Mouse (Mus musculus): ENCODE data around the gene Bloc1s5.
"Not testable (repeated sequence)": the region's sequence is repeated elsewhere in the genome, so short reads cannot be mapped to it uniquely, and the experiment has no call there.

Bloc1s5 gene

GRCm38 (mm10) chr13:38623296-38623695, 11.6 kb downstream of the Bloc1s5 start:
- in situ Hi-C loops (cut with MboI, MseI), result no loop called here

- in situ Hi-C loops (cut with MboI, MseI), result not testable (repeated sequence)
Observed at GRCm38 (mm10) chr13:38618001-38618630, 16.8 kb downstream of the Bloc1s5 start.

GRCm38 (mm10) chr13:38616887-38617286, 18.0 kb downstream of the Bloc1s5 start:
- in situ Hi-C loops (cut with MboI, MseI), result no loop called here

- in situ Hi-C loops (cut with MboI, MseI), result no loop called here
Observed at GRCm38 (mm10) chr13:38615656-38616055, 19.3 kb downstream of the Bloc1s5 start.

DNA sequence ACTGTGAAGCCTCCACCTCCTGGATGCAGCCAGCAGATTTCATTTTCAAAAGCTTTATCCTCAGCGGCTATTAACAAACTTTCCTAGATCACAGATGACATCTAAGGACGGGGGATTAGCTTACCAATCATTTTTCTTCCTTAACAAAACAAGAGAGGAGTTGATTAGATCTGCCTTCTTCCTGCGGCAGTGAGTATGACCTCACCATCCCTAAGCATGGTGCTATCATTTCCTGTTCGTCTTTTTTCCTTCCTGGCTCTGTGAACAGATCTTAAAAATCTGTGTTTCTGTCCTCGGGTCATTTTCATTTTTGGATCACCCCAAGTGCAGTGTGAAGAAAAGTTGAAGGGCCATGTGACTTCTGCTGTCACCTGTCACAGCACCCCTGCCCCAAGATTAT, 20.6 kb downstream of the Bloc1s5 start:
- in situ Hi-C loops (cut with MboI, MseI), result no loop called here

- in situ Hi-C loops (cut with MboI, MseI), result no loop called here
Observed at GRCm38 (mm10) chr13:38613583-38613982, 21.3 kb downstream of the Bloc1s5 start.

DNA sequence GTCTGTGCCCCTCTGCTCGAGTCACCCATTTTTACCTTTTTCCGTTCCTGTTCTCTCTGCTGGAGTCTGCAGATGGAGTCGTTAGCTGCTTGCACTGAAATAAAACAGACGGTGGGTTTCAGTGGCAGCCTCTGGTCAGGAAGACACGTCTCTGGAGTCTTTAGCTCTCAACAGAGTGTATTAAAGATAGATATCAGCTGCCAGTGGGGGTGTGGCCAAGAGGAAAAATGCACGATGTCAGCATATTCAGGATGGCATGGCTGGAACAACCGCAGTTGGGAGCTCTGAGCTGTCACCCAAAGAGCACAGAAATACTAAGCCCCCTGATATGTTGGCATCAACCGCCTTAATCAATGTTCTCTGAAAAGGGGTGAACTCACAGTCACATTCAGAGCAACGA, 22.3 kb downstream of the Bloc1s5 start:
- in situ Hi-C loops (cut with MboI, MseI), result no loop called here

DNA sequence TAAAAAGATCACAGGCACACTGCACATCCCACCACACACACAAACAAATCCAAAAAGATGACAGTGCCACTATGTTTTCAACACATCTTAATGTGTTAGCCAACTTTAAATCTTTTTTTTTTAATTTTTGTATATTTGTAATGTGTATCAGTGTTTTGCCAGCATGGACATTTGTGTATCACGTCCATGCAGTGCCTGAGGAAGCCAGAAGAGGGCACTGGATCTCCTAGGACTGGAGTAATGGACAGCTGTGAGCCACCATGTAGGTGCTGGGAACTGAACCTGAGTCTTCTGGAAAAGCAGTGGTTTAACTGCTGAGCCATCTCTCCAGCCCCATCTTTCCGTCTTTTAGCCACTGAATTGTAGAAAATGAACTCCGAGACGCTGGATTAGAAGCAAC, 22.7 kb downstream of the Bloc1s5 start:
- in situ Hi-C loops (cut with MboI, MseI), result no loop called here

DNA sequence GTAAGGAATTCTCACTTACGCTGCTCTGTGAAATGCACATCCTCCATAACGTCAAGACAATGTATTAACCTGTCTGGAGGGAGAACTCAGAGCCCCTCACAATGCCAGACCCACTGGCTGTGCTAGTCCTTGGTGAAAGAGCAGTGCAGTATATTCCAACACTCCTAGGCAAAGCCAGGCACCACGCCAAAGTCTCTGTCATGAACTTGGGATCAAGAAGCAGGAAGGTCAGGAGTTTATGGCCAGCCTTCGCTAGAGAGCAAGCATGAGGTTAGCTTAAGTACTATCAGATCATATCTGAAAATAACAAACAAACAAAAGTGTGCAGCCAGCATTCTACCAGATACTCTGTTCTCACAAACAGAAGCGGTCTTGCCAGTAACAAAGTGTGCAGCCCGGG, 24.6 kb downstream of the Bloc1s5 start:
- in situ Hi-C loops (cut with MboI, MseI), result no loop called here

DNA sequence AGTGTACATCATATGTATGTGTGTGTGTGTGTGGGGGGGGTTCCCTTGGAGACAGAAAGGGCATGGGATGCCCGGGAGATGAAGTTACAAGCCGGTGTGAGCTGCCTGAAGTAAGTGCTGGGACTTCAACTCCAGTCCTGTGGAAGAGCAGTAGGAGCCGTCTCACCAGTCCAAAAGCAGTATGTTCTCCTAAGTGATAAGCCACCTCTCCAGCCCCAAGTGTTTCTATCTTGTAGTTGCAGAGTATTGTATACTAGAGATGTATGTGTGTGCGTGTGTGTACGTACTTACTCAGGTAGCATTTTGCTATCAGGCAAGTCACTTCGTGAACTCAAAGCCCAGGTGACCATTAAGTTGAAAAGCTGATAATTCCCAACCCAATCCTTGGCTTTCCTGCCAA, 27.8 kb downstream of the Bloc1s5 start:
- in situ Hi-C loops (cut with MboI, MseI), result loop anchor here (10.0 kb wide), 1 partner anchor 1972 kb away; no protein-coding TSS in a partner anchor

- in situ Hi-C loops (cut with MboI, MseI), result loop anchor here (10.0 kb wide), 1 partner anchor 1971 kb away; no protein-coding TSS in a partner anchor
Observed at GRCm38 (mm10) chr13:38605353-38605752, 29.6 kb downstream of the Bloc1s5 start.

- in situ Hi-C loops (cut with MboI, MseI), result loop anchor here (10.0 kb wide), 1 partner anchor 1968 kb away; no protein-coding TSS in a partner anchor
Observed at GRCm38 (mm10) chr13:38602966-38603365, 31.9 kb downstream of the Bloc1s5 start.

GRCm38 (mm10) chr13:38602243-38602832, 32.6 kb downstream of the Bloc1s5 start:
- in situ Hi-C loops (cut with MboI, MseI), result loop anchor here (10.0 kb wide), 1 partner anchor 1968 kb away; no protein-coding TSS in a partner anchor

- in situ Hi-C loops (cut with MboI, MseI), result loop anchor here (10.0 kb wide), 1 partner anchor 1966 kb away; no protein-coding TSS in a partner anchor
Observed at GRCm38 (mm10) chr13:38600811-38601210, 34.1 kb downstream of the Bloc1s5 start.

DNA sequence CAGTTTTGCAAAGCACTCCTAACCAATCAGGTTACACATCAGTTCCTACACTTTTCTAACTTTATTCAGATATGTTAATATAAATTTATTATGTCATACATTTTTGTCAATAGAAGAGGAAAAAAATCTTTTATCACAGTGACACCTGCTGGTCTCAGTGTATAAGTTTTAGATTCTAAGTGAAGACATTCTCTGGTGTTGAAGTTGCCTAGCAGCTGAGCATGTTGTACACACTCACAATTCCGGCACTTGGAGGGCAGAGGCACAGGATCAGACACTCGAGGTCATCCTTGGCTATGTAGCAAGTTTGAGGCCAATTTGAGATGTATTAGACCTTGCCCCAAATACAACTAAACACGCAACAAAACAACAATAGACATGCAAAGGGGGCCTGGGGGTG, 37.8 kb downstream of the Bloc1s5 start:
- in situ Hi-C loops (cut with MboI, MseI), result no loop called here

GRCm38 (mm10) chr13:38596461-38596860, 38.4 kb downstream of the Bloc1s5 start:
- in situ Hi-C loops (cut with MboI, MseI), result no loop called here

DNA sequence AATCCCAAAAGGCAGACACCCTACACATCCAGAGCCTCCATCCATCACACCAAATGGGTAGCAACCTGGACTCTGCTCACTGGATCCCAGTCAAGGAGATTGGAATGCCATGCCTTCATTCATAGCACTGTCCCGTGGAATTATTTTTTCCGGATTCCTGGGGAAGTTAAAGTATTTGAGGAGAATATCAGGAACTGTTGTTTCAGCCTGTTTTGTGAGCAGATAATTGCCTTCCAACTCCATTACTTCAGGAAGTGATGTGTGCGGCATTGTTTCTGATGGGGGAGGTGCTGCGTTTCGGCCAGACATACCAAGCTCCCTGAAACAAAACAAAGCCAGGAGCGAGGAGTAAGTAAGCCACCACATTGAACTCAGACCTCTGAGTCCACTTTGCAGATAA, 41.8 kb downstream of the Bloc1s5 start:
- in situ Hi-C loops (cut with MboI, MseI), result no loop called here

GRCm38 (mm10) chr13:38587350-38587749, 47.6 kb downstream of the Bloc1s5 start:
- in situ Hi-C loops (cut with MboI, MseI), result no loop called here

DNA sequence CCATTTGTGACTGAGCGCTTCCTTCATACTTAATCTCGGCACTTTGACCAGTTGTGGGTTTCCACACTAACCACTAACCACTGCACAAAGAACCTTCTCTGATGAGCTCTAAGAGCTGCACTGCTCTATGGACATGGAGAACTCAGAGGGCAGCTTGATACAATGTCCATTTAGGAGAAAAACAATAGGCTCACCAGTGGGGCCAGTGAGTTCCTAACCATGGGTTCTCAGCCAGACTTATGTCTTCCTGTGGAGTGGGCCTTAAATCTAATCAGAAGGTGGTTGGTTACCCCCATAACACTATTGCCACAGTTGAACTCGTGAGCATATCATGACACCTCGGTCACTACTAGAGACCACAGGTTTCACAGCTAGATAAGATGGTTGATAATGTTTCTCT, 48.5 kb downstream of the Bloc1s5 start:
- in situ Hi-C loops (cut with MboI, MseI), result no loop called here

GRCm38 (mm10) chr13:38582768-38583167, 52.1 kb downstream of the Bloc1s5 start:
- in situ Hi-C loops (cut with MboI, MseI), result no loop called here

DNA sequence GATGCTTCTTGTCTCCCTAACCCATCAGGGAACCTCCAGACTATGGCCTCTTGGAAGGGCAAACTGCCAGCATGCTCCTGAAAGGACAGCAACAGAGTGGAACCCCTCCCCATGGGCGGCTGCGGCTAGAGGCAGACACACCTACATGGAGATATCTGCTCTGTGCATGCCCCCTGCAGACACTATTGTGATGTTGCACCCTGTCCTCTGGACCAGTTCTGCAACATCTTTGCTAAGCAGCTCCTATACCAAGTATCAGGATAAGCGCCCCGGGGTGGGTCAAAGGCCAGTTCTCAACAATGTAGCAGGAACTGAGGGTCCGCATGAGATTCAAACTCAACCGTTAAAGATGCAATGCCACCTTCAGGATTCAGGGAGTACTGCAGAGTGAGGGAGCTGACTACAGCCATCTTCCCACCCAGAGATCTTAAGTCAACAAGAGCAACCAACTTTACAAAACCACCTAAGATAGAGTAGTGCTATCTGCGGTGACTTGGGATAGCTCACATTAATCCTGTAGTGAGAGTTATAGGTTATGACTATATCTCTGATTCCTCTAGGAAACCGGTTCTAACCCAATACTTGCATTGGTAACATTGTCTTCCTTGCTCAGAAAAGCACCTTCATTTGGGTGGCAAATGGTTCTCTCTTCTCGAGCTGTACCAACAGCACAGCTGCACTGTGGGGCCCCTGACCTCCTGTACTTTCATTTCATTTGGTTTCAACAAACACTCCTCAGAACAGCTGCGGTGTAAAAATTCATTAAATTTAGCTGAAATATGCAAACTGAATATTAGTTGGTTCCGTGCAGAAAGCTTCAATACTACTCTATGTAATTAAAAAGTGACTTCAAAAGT, 54.1 kb downstream of the Bloc1s5 start:
- in situ Hi-C loops (cut with MboI, MseI), result no loop called here

DNA sequence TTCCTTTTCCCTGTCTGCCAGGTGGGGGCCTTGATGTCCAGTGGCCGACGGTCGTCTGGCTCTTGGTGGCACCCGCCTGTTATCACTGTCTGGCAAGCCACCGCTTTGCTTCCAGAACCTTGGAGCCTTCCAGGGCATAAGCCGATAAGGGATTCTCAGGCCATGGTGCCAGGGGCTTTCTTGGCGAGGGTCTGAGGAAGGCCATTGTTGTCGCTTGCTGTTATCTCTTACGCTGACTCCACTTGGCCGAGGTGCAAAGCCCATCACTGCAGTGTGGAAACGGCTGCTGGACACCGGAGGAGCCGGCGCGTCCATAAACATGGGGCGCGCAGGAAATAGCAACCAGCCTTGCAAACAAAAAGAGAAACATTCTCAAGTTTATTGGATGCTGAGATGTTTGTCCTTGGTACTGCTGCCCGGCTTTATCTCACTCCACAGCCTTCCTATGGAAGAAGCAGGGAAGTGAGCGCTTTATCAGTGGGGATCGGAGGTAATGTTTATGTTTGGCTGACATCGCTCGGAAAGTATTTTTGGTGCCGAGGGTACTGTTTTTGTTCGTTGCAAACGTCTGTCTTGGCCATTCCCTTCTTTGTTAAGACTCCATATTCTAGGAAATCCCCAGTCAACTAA, 54.8 kb downstream of the Bloc1s5 start:
- in situ Hi-C loops (cut with MboI, MseI), result loop anchor here (10.0 kb wide), 1 partner anchor 235 kb away; the partner anchor contains the start of gene Bmp6
